Comparison of ENCODE assay signal across 10 mouse cellular contexts in genomic region chr9:110380662-110381061, GRCm38 (mm10). TPM values are rescaled to one million over a fixed set of nuclear protein-coding genes. Genes with fewer than 3 reads are reported as not detected.
A peak's percentile ranks its signal among the peaks of the same experiment; 100 is the strongest.
DNase-seq lines count a peak whose midpoint lies in the region; ATAC-seq lines count a peak whose summit lies in the region.
"Had no signal": no experiment of that assay in that cellular context is flagged by ENCODE, and none has a peak within 500 bp of the region (broad histone marks: within the 10 kb centered on the region; RNA-seq: fewer than 3 reads in every experiment).

No protein-coding gene starts in this region.

- ATAC-seq in heart, embryonic 13.5 days (ENCODE audit: extremely low read depth, insufficient number of reproducible peaks, low FRiP score, low TSS enrichment): no peak
- ATAC-seq in limb, embryonic 15.5 days (ENCODE audit: insufficient number of reproducible peaks, low FRiP score, low TSS enrichment, low read depth): no peak

- intact Hi-C loops in heart, postnatal 25 days (cut with DNase I): no loop called here

- peak overlapping the region; percentile 30 for H3K4me3 ChIP-seq in heart, embryonic 13.5 days
- no peak overlapping the region for H3K4me3 ChIP-seq in limb, embryonic 15.5 days

- H3K9ac ChIP-seq in heart, embryonic 13.5 days: peak overlapping the region; percentile 50; the same call in 1 of the 2 replicates
- no peak overlapping the region for H3K9ac ChIP-seq in limb, embryonic 15.5 days

- H3K9me3 ChIP-seq in heart, embryonic 13.5 days: no peaks in the 10 kb centered on the region
- no peaks in the 10 kb centered on the region for H3K9me3 ChIP-seq in limb, embryonic 15.5 days

- peaks cover 10% of the 10 kb centered on the region for H3K4me1 ChIP-seq in heart, embryonic 13.5 days
- peaks cover 3% of the 10 kb centered on the region; the same call in 1 of the 2 replicates for H3K4me1 ChIP-seq in limb, embryonic 15.5 days

- WGBS in heart, embryonic 13.5 days: 22% methylated on average over 21 of the region's 21 CpGs
- 45% methylated on average over 21 of the region's 21 CpGs for WGBS in limb, embryonic 15.5 days

- H3K4me2 ChIP-seq in heart, embryonic 13.5 days: peak overlapping the region; percentile 61
- 0 out of 2 replicates have a peak overlapping the region, but pooled peaks have one; percentile 3 for H3K4me2 ChIP-seq in limb, embryonic 15.5 days

- H3K27ac ChIP-seq in heart, embryonic 13.5 days (replicated peaks): no peak overlapping the region
- no peak overlapping the region for H3K27ac ChIP-seq in limb, embryonic 15.5 days

- 0 out of 2 replicates have a peak, but pooled peaks cover 3% of the 10 kb centered on the region for H3K27me3 ChIP-seq in heart, embryonic 13.5 days (replicated peaks)
- H3K27me3 ChIP-seq in limb, embryonic 15.5 days: no peaks in the 10 kb centered on the region

- peaks cover 85% of the 10 kb centered on the region for H3K36me3 ChIP-seq in heart, embryonic 13.5 days
- H3K36me3 ChIP-seq in limb, embryonic 15.5 days: peaks cover 88% of the 10 kb centered on the region

- DNase-seq in heart, postnatal 25 days (ENCODE audit: low spot score): no peak
- peak; percentile 66 for DNase-seq in ovary, postnatal 36 days (ENCODE audit: low spot score)
- no peak for DNase-seq in ovary, postnatal 10 days (ENCODE audit: low spot score)
- no peak for DNase-seq in gastrocnemius, adult 8-10 months (ENCODE audit: low spot score in 2 of 2)
- no peak for DNase-seq in right cerebral cortex, postnatal 25 days
- no peak for DNase-seq in spleen, adult 12 weeks (ENCODE audit: low spot score)
- DNase-seq: cerebellum, adult 9-11 months; left cerebral cortex, postnatal 4 days had no signal

RNA-seq across cellular contexts. Expression of gene Ptpn23, which starts 27.4 kb away (rescaled TPM):
- 13.1 and 15.4 TPM in 2 replicates for polyA plus RNA-seq in heart, embryonic 13.5 days (2015; fragmentation: Nextera tagmentation; extraction: Ambion mirVana)
- 10 to 100 TPM; 13.6 to 16.0 TPM for total RNA-seq in heart, postnatal 25 days (2021)
- polyA plus RNA-seq in limb, embryonic 15.5 days (2015; fragmentation: Nextera tagmentation; extraction: Ambion mirVana): 16.5 and 17.1 TPM in 2 replicates
- total RNA-seq in gastrocnemius, adult 8-10 months (2022): 1 to 10 TPM; 7.6 to 9.9 (median 8.4) TPM

RNA-seq across cellular contexts. Expression of gene Ngp, which starts 38.9 kb away (rescaled TPM):
- polyA plus RNA-seq in heart, embryonic 13.5 days (2015; fragmentation: Nextera tagmentation; extraction: Ambion mirVana): 1.8 and 2.9 TPM in 2 replicates
- not detected for total RNA-seq in heart, postnatal 25 days (2021)
- 4.2 and 9.6 TPM in 2 replicates for polyA plus RNA-seq in limb, embryonic 15.5 days (2015; fragmentation: Nextera tagmentation; extraction: Ambion mirVana)
- total RNA-seq in gastrocnemius, adult 8-10 months (2022): not detected

RNA-seq across cellular contexts. Expression of gene Scap, which starts 47.6 kb away (rescaled TPM):
- 18.2 and 19.9 TPM in 2 replicates for polyA plus RNA-seq in heart, embryonic 13.5 days (2015; fragmentation: Nextera tagmentation; extraction: Ambion mirVana)
- total RNA-seq in heart, postnatal 25 days (2021): 10 to 100 TPM; 27.7 to 28.0 TPM
- polyA plus RNA-seq in limb, embryonic 15.5 days (2015; fragmentation: Nextera tagmentation; extraction: Ambion mirVana): 35.0 and 38.8 TPM in 2 replicates
- 10 to 100 TPM; 14.2 to 16.6 (median 15.1) TPM for total RNA-seq in gastrocnemius, adult 8-10 months (2022)
